Mouse (Mus musculus): ENCODE measurements around the gene Maff. TPM values are rescaled to one million over a fixed set of nuclear protein-coding genes. Genes with fewer than 3 reads are reported as not detected.

Maff gene
- polyA plus RNA-seq, 1 experiment = not detected

DNA sequence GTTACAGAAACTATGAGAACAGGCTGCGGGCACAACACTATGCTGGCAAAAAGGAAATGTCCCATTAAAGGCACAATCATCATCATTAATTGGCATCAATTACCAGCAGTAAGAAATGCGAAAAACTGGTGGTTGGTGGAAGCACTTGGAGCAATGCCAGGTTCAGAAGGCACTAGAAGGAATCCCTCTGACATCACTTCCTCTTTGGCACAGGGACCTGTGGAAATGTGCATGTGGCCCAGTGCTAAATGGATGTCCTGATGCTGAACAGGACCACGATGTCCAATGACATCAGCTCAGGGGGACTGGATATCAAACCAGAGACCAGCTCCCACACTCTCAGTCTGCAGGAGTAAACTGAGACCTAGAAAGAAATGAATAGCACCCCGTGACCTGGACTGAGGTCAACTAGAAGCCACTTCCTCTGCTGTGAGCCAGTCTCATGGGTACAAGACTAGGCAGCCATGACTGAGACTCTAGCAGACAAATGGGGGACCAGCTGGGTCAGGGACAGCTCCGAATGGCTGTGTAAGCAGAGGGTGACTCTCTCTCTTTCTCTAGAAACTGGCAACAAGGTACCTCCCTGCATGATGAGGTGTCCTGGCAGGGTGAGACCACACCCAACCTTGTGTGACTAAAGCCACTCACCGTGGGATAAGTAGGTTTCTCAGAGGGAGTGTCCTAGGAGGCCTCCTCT, 3.6 kb upstream of the Maff start:
- WGBS = 79% methylated on average over 6 of the region's 6 CpGs
- Histone ChIP-seq H3K4me1 (ENCODE audit: control insufficient read depth, insufficient read depth, low read length) (peaks cover 10% of the 10 kb centered on the region), H3K4me3 (ENCODE audit: insufficient read depth, low read depth, low read length) (no peak overlapping the region), H3K27ac (ENCODE audit: insufficient read depth, low read depth, low read length) (no peak overlapping the region)
- TF ChIP-seq POLR2A (IDR thresholded peaks at IDR 0.05; ENCODE audit: insufficient read depth, low read depth, low read length) = no peak
- no peak for TF ChIP-seq CTCF (IDR thresholded peaks at IDR 0.05; ENCODE audit: insufficient read depth, low read depth, low read length)

DNA sequence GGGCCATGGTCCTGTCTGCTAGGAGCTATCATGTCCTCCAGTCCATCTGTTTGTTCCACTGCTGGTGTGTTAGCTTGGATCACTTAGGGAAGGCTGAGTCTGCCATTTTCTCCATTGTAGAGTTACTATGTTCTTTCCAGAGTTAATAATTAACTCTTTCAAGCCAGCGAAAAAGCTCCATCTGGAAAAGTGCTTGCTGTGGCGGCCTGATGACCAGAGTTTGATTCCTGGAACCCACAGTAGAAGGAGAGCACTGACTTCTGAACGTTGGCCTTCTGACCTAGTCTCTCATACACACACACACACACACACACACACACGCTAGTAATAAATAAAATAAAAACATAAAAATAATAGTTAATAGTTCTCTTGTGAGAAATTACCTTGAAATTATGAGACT, 1.8 kb upstream of the Maff start:
- Histone ChIP-seq H3K27ac (ENCODE audit: insufficient read depth, low read depth, low read length) (no peak overlapping the region), H3K4me1 (ENCODE audit: control insufficient read depth, insufficient read depth, low read length) (peaks cover 20% of the 10 kb centered on the region), H3K4me3 (ENCODE audit: insufficient read depth, low read depth, low read length) (no peak overlapping the region)
- 81% methylated on average over 4 of the region's 4 CpGs for WGBS
- no peak for TF ChIP-seq POLR2A (IDR thresholded peaks at IDR 0.05; ENCODE audit: insufficient read depth, low read depth, low read length)
- no peak for TF ChIP-seq CTCF (IDR thresholded peaks at IDR 0.05; ENCODE audit: insufficient read depth, low read depth, low read length)

DNA sequence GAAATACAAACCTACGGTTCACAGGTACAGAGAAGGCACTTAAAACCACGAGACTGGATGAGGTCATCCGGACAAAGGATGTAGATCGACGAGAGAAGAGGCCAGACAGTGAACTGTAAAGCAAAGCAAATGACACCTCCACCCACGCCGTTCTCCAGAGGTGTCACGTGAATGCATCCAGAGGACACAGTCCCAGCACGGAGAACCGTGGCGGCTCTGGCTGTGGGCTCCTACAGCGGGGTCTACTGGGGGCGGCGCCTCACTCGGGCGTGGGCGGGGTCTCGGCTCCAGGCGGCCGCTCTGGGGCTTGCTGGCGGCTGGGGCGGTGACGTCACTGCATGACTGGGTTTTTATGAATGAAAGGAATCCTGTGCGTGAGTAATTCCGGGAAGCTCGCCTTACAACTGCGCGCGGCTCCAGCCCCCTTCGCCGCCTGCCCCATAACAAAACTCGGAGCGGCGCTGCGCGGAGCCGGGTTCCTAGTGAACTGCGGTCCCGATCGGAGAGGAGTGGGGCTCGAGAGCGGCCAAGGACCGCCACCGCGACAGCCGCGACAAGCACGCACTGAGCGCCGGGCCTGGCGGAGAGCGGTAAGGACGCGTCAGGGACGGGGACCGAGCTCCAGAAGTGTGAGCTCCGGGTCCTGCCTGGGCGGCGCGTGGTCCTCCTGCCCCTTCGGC, 884 bp downstream of the Maff start:
- no peak for TF ChIP-seq CTCF (IDR thresholded peaks at IDR 0.05; ENCODE audit: insufficient read depth, low read depth, low read length)
- no peak for TF ChIP-seq POLR2A (IDR thresholded peaks at IDR 0.05; ENCODE audit: insufficient read depth, low read depth, low read length)
- WGBS = under 1% methylated on average over 61 of the region's 61 CpGs
- H3K27ac ChIP-seq (ENCODE audit: insufficient read depth, low read depth, low read length) = no peak overlapping the region
- H3K4me1 ChIP-seq (ENCODE audit: control insufficient read depth, insufficient read depth, low read length) = peaks cover 23% of the 10 kb centered on the region
- peak overlapping the region; percentile 68 for H3K4me3 ChIP-seq (ENCODE audit: insufficient read depth, low read depth, low read length)

DNA sequence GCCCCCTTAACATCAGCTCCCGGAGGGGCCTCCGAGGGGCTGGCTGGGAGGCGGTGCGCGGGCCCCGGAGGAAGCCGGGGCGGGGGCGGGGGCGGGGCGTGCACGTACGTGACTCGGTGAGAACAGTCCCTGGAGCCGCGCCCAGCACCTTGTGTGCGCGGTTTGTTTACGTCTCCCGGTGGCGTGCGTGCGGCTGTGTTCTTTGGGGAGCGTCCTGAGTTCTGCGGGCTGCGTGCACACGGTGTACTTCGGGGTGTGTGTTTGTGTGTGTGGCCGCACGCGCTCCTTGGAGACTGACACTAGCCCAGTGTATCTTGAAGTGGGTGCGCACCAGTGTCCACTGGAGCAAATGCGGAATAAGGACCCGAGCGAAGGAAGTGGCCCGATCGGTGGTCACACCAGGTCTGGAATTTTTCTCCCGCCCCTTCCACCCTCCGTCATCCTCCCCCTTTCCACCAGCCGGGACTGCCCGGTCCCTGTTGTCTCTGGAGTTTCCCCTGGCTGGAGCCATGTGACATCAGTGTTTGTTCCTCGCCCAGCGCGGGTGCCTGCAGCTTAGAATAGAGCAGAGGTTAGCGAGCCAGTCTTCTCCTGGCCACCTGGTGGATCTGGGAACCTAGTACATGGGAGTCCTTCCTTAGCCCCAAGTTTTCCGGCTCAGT, 1.6 kb downstream of the Maff start:
- no peak for TF ChIP-seq POLR2A (IDR thresholded peaks at IDR 0.05; ENCODE audit: insufficient read depth, low read depth, low read length)
- TF ChIP-seq CTCF (IDR thresholded peaks at IDR 0.05; ENCODE audit: insufficient read depth, low read depth, low read length) = no peak
- WGBS = under 1% methylated on average over 46 of the region's 46 CpGs
- Histone ChIP-seq H3K4me3 (ENCODE audit: insufficient read depth, low read depth, low read length) (peak overlapping the region; percentile 68), H3K4me1 (ENCODE audit: control insufficient read depth, insufficient read depth, low read length) (peaks cover 23% of the 10 kb centered on the region), H3K27ac (ENCODE audit: insufficient read depth, low read depth, low read length) (no peak overlapping the region)

DNA sequence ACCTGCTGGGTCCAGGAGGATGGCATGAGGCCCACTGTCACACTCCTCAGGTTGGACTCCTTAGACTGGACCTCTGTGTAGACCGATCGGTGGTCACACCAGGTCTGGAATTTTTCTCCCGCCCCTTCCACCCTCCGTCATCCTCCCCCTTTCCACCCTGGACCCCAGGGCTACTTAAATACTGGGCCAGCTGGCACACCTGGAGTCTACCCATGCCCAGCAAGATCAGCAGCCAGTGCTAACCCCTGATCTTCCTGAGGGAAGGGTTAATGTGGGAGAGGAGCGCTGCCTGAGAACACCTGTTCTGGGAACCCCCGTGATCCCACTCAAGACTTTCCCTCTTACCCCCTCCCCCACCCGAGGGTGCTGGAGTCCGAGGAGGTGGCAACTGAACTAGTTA, 2.2 kb downstream of the Maff start:
- peaks cover 23% of the 10 kb centered on the region for H3K4me1 ChIP-seq (ENCODE audit: control insufficient read depth, insufficient read depth, low read length)
- no peak overlapping the region for H3K27ac ChIP-seq (ENCODE audit: insufficient read depth, low read depth, low read length)
- TF ChIP-seq POLR2A (IDR thresholded peaks at IDR 0.05; ENCODE audit: insufficient read depth, low read depth, low read length) (no peak), CTCF (IDR thresholded peaks at IDR 0.05; ENCODE audit: insufficient read depth, low read depth, low read length) (no peak)
- H3K4me3 ChIP-seq (ENCODE audit: insufficient read depth, low read depth, low read length) = no peak overlapping the region
- 69% methylated on average over 8 of the region's 8 CpGs for WGBS

DNA sequence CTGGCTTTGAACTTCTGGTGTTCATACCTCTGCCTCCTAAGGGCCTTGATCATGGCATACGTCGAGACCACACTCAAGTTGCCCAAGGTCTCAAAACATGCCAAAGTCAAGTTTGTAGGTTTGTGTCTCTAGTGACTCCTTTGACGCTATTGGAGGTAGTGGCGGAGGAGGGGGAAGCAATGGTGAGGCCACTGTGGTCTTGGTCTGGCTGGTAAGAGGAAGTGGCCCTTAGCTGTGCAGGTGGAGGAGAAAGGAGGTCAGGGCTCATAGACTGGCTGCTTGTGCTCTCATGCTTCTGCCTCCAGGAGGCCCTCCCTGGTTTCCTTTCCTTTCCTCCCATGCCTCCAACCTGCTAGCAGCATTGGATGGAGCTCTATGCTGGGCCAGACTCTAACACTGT, 4.4 kb downstream of the Maff start:
- WGBS = 96% methylated on average over 4 of the region's 4 CpGs
- Histone ChIP-seq H3K4me1 (ENCODE audit: control insufficient read depth, insufficient read depth, low read length) (peaks cover 23% of the 10 kb centered on the region), H3K27ac (ENCODE audit: insufficient read depth, low read depth, low read length) (no peak overlapping the region), H3K4me3 (ENCODE audit: insufficient read depth, low read depth, low read length) (no peak overlapping the region)
- TF ChIP-seq POLR2A (IDR thresholded peaks at IDR 0.05; ENCODE audit: insufficient read depth, low read depth, low read length) (no peak), CTCF (IDR thresholded peaks at IDR 0.05; ENCODE audit: insufficient read depth, low read depth, low read length) (no peak)

DNA sequence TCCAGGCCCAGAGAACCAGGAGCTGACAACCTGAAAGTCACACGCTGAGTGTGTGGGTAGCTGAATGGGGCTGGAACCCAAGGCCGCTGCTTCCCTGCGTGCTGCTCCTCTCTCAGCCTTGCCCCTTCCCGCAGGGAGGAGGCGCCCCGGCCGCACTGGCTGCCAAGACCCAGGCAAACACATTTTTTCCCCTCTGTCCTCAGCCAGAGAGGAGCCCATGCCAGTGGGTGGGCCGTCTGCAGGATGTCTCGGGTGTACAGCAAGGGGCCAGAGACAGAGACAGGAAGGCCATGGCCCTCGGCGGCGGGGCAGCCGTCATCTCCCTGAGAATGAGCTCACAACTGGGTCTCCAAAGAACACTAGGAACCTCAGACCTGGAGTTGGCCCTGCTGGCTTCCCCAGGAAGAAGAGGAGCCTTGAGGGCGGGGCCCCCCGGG, 4.9 kb downstream of the Maff start:
- peaks cover 23% of the 10 kb centered on the region for H3K4me1 ChIP-seq (ENCODE audit: control insufficient read depth, insufficient read depth, low read length)
- WGBS = 36% methylated on average over 15 of the region's 15 CpGs
- H3K4me3 ChIP-seq (ENCODE audit: insufficient read depth, low read depth, low read length) = no peak overlapping the region
- TF ChIP-seq POLR2A (IDR thresholded peaks at IDR 0.05; ENCODE audit: insufficient read depth, low read depth, low read length) (no peak), CTCF (IDR thresholded peaks at IDR 0.05; ENCODE audit: insufficient read depth, low read depth, low read length) (no peak)
- H3K27ac ChIP-seq (ENCODE audit: insufficient read depth, low read depth, low read length) = no peak overlapping the region

DNA sequence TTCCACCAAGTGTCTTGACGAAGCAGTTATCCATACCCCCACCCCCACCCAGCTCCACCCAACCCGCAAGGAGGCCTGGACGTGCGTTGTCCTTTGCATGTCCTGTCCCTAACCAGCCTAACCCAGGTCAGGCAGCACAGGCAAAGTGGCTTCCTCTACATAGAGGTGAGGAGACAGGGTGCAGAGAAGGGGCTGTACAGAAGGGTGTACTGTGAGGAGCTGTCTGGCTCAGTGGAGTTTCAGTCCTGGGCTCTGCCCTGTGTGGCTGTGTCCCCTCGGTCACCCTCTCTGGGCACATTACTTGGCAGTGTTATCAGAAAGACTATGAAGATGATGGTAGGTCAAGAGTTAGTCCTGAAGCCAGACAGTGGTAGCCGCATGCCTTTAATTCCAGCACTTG, 6.1 kb downstream of the Maff start:
- Histone ChIP-seq H3K4me3 (ENCODE audit: insufficient read depth, low read depth, low read length) (no peak overlapping the region), H3K4me1 (ENCODE audit: control insufficient read depth, insufficient read depth, low read length) (peaks cover 24% of the 10 kb centered on the region), H3K27ac (ENCODE audit: insufficient read depth, low read depth, low read length) (no peak overlapping the region)
- WGBS = 92% methylated on average over 6 of the region's 6 CpGs
- TF ChIP-seq POLR2A (IDR thresholded peaks at IDR 0.05; ENCODE audit: insufficient read depth, low read depth, low read length) = no peak

DNA sequence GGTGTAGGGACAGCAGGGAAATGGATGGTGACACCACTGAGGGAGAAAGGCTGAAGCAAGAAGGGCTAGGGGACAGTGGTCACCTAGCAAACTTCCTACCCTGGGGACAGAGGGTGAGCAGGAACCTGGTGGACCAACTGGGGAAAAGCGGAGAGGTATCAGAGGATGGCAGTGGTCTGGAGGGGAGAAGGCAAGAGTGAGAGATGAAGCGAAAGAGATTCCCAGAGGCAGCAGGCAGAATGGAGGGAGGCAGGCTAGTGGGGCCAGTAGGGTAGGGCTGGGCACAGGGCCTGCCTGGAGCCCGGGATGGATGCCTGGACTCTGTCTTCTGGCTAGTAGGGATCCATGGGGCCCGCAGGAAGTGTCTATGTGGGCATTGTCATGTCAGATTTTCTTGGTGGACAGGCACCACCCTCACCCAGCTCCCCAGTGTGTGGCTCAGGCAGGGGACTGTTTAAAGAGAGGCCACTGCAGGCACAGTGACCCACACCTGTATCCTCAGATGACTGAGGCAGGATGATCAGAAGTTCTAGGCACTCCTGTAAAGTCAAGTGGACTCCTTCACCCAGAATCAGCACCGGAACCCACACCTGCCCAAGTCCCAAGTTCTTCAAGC, 7.4 kb downstream of the Maff start:
- 86% methylated on average over 5 of the region's 5 CpGs for WGBS
- TF ChIP-seq CTCF (IDR thresholded peaks at IDR 0.05; ENCODE audit: insufficient read depth, low read depth, low read length) = no peak
- TF ChIP-seq POLR2A (IDR thresholded peaks at IDR 0.05; ENCODE audit: insufficient read depth, low read depth, low read length) = no peak
- no peak overlapping the region for H3K27ac ChIP-seq (ENCODE audit: insufficient read depth, low read depth, low read length)
- no peak overlapping the region for H3K4me3 ChIP-seq (ENCODE audit: insufficient read depth, low read depth, low read length)
- H3K4me1 ChIP-seq (ENCODE audit: control insufficient read depth, insufficient read depth, low read length) = peaks cover 17% of the 10 kb centered on the region

All from olfactory bulb, adult 2 months (tissue).